Mouse (Mus musculus): Measurements from ENCODE around the gene Fbxw21.

DNA sequence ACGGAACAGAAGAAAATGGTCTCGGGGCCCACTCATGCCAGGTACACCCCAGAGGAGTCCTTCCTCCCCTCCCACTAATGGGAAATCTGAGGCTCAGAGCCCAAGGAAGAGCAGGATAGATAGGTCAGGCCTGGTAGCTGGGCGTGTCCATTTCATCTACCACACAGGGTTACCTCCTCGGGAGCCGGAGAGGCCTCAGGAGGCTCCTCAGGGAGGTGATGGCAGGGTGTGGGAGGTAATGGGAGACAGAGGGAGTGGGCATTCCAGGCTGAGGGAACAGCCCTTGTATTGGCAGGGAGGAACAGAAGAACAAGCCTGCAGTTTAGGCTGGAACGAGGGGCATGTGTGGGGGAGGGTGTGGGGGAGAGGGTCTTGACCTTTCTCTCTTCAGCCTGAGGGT lies 65.0 kb downstream of the Fbxw21 start:
- TF ChIP-seq CTCF (IDR thresholded peaks at IDR 0.05; ENCODE audit: borderline replicate concordance, control insufficient read depth, extremely low read depth, insufficient read depth, low read length, poor library complexity) = no peak
- no peak for TF ChIP-seq POLR2A (IDR thresholded peaks at IDR 0.05; ENCODE audit: control insufficient read depth, extremely low read depth, insufficient read depth, low read length, poor library complexity)
